Mouse (Mus musculus): ENCODE data around the gene Adamts17. TPM values are rescaled to one million over a fixed set of nuclear protein-coding genes. Genes with fewer than 3 reads are reported as not detected.

Adamts17 gene
- total and polyA plus RNA-seq, 3 experiments = not detected

GRCm38 (mm10) chr7:67082751-67083150 lies 243.2 kb downstream of the Adamts17 start:
- no peak overlapping the region for H3K9ac ChIP-seq (ENCODE audit: insufficient read depth, low read depth)
- H3K27me3 ChIP-seq (replicated peaks) = peaks cover 12% of the 10 kb centered on the region
- no peak overlapping the region for H3K4me3 ChIP-seq (replicated peaks in 1 of 3; ENCODE audit: low read depth in 2 of 3, low read length in 2 of 3, poor library complexity in 1 of 3)
- dilution Hi-C loops (cut with MboI; ENCODE audit: extremely low pct_ligation_motif_present, extremely low pct_unique_long_range_greater_than_20kb, low sequenced_read_pairs) = no loop called here
- TF ChIP-seq CHD2 (IDR thresholded peaks at IDR 0.05; ENCODE audit: low read length) (no peak), POLR2A (IDR thresholded peaks at IDR 0.05; ENCODE audit: low read depth, low read length) (no peak), RAD21 (IDR thresholded peaks at IDR 0.05; ENCODE audit: low read depth, low read length) (no peak), PAX5 (IDR thresholded peaks at IDR 0.05; ENCODE audit: low read length) (no peak), BHLHE40 (IDR thresholded peaks at IDR 0.05; ENCODE audit: low read depth, low read length) (no peak), ZKSCAN1 (IDR thresholded peaks at IDR 0.05; ENCODE audit: borderline replicate concordance, low read depth, low read length) (no peak), MEF2A (IDR thresholded peaks at IDR 0.05; ENCODE audit: borderline replicate concordance, low read depth, low read length) (no peak), USF1 (IDR thresholded peaks at IDR 0.05; ENCODE audit: low read depth, low read length) (no peak), EP300 (IDR thresholded peaks at IDR 0.05; ENCODE audit: low read length) (no peak), KAT2A (IDR thresholded peaks at IDR 0.05; ENCODE audit: insufficient replicate concordance, low read length) (no peak), ZC3H11A (IDR thresholded peaks at IDR 0.05; ENCODE audit: low read depth, low read length) (no peak), ELF1 (IDR thresholded peaks at IDR 0.05; ENCODE audit: low read depth, low read length) (no peak), JUN (IDR thresholded peaks at IDR 0.05; ENCODE audit: insufficient read depth, low read depth, low read length) (no peak)
- H3K9me3 ChIP-seq (replicated peaks; ENCODE audit: low read length) = no peaks in the 10 kb centered on the region
- H3K36me3 ChIP-seq (replicated peaks in 1 of 2; ENCODE audit: control insufficient read depth in 1 of 2, insufficient read depth in 1 of 2, low read length in 1 of 2) = no peaks in the 10 kb centered on the region
- H3K79me2 ChIP-seq (replicated peaks; ENCODE audit: control insufficient read depth, extremely low read depth, insufficient read depth, poor library complexity, severe bottlenecking) = no peaks in the 10 kb centered on the region
- H3K4me2 ChIP-seq (ENCODE audit: insufficient read depth, low read depth, poor library complexity, severe bottlenecking) = no peak overlapping the region
- H3K4me1 ChIP-seq (ENCODE audit: control insufficient read depth in 1 of 2, insufficient read depth in 2 of 2) = peaks cover 6 to 9% of the 10 kb centered on the region in 2 experiments
- no peak overlapping the region for H3K27ac ChIP-seq (ENCODE audit: insufficient read depth, low read depth)
- in situ Hi-C loops (cut with MboI; ENCODE audit: low pct_ligation_motif_present, low pct_unique_long_range_greater_than_20kb, low sequenced_read_pairs) = no loop called here
- DNase-seq (ENCODE audit: extremely low read depth) = no peak

- no peak for DNase-seq (ENCODE audit: extremely low read depth)
- Histone ChIP-seq H3K9me3 (replicated peaks; ENCODE audit: low read length) (no peaks in the 10 kb centered on the region), H3K36me3 (replicated peaks in 1 of 2; ENCODE audit: control insufficient read depth in 1 of 2, insufficient read depth in 1 of 2, low read length in 1 of 2) (no peaks in the 10 kb centered on the region), H3K9ac (ENCODE audit: insufficient read depth, low read depth) (no peak overlapping the region), H3K79me2 (replicated peaks; ENCODE audit: control insufficient read depth, extremely low read depth, insufficient read depth, poor library complexity, severe bottlenecking) (no peaks in the 10 kb centered on the region), H3K27ac (ENCODE audit: insufficient read depth, low read depth) (no peak overlapping the region), H3K4me1 (ENCODE audit: control insufficient read depth in 1 of 2, insufficient read depth in 2 of 2) (peaks cover 6 to 9% of the 10 kb centered on the region in 2 experiments), H3K27me3 (replicated peaks) (peaks cover 23% of the 10 kb centered on the region), H3K4me2 (ENCODE audit: insufficient read depth, low read depth, poor library complexity, severe bottlenecking) (no peak overlapping the region), H3K4me3 (replicated peaks in 1 of 3; ENCODE audit: low read depth in 2 of 3, low read length in 2 of 3, poor library complexity in 1 of 3) (no peak overlapping the region)
- TF ChIP-seq SIN3A (IDR thresholded peaks at IDR 0.05; ENCODE audit: low read length) = no peak
- TF ChIP-seq ZC3H11A (IDR thresholded peaks at IDR 0.05; ENCODE audit: low read depth, low read length) = no peak
- TF ChIP-seq POLR2AphosphoS2 (IDR thresholded peaks at IDR 0.05; ENCODE audit: low read depth, low read length) = no peak
- TF ChIP-seq ZKSCAN1 (IDR thresholded peaks at IDR 0.05; ENCODE audit: borderline replicate concordance, low read depth, low read length) = no peak
- TF ChIP-seq E2F4 (IDR thresholded peaks at IDR 0.05; ENCODE audit: insufficient replicate concordance, low read depth, low read length) = no peak
- TF ChIP-seq KAT2A (IDR thresholded peaks at IDR 0.05; ENCODE audit: insufficient replicate concordance, low read length) = no peak
- no peak for TF ChIP-seq CHD1 (IDR thresholded peaks at IDR 0.05; ENCODE audit: low read depth, low read length)
- TF ChIP-seq IRF4 (IDR thresholded peaks at IDR 0.05; ENCODE audit: low read depth, low read length) = no peak
- TF ChIP-seq TBP (conservative IDR thresholded peaks at IDR 0.05; ENCODE audit: low read depth, low read length) = no peak
- no peak for TF ChIP-seq MAZ (IDR thresholded peaks at IDR 0.05; ENCODE audit: low read depth, low read length)
- TF ChIP-seq ETS1 (conservative IDR thresholded peaks at IDR 0.05; ENCODE audit: low read depth, low read length) = no peak
- no peak for TF ChIP-seq JUND (conservative IDR thresholded peaks at IDR 0.05; ENCODE audit: low read depth, low read length)
- dilution Hi-C loops (cut with MboI; ENCODE audit: extremely low pct_ligation_motif_present, extremely low pct_unique_long_range_greater_than_20kb, low sequenced_read_pairs) = no loop called here
- in situ Hi-C loops (cut with MboI; ENCODE audit: low pct_ligation_motif_present, low pct_unique_long_range_greater_than_20kb, low sequenced_read_pairs) = no loop called here
Measured at GRCm38 (mm10) chr7:67087759-67088158, 248.2 kb downstream of the Adamts17 start.
